Mouse (Mus musculus): ENCODE data around the gene Elf5. TPM values are rescaled to one million over a fixed set of nuclear protein-coding genes. Genes with fewer than 3 reads are reported as not detected.

Gene Elf5
- polyA plus RNA-seq, 1 experiment from 2014 or later = 2.0 TPM

DNA sequence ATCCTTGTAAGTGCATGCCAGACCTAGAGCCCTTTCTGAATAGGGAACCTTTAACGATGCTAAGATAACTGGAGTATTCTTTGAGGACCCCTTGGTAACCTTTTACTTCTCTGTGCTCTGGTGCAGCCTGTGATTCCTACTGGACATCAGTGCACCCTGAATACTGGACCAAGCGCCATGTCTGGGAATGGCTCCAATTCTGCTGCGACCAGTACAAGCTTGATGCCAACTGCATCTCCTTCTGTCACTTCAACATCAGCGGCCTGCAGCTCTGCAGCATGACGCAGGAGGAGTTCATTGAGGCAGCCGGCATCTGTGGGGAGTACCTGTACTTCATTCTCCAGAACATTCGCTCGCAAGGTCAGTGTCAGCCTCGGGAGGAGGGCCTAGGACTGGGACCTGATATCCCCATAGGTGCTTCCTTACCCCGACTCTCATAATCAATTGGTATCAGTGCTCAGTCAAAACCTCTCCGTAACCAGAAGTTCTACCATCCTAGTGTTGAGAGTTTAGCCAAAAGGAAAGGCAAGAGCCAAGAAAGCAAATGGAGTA lies 27.7 kb downstream of the Elf5 start:
- no peaks in the 10 kb centered on the region for H3K9me3 ChIP-seq
- H3K4me2 ChIP-seq = no peak overlapping the region
- no peaks in the 10 kb centered on the region for H3K27me3 ChIP-seq (replicated peaks)
- H3K4me1 ChIP-seq = 0 out of 2 replicates have a peak, but pooled peaks cover 3% of the 10 kb centered on the region
- H3K27ac ChIP-seq = no peak overlapping the region
- H3K4me3 ChIP-seq (replicated peaks) = no peak overlapping the region
- no peaks in the 10 kb centered on the region for H3K36me3 ChIP-seq
- ATAC-seq (ENCODE audit: insufficient read depth, low FRiP score, low read depth) = no peak
- 90% methylated on average over 11 of the region's 11 CpGs for WGBS
- no peak overlapping the region for H3K9ac ChIP-seq

DNA sequence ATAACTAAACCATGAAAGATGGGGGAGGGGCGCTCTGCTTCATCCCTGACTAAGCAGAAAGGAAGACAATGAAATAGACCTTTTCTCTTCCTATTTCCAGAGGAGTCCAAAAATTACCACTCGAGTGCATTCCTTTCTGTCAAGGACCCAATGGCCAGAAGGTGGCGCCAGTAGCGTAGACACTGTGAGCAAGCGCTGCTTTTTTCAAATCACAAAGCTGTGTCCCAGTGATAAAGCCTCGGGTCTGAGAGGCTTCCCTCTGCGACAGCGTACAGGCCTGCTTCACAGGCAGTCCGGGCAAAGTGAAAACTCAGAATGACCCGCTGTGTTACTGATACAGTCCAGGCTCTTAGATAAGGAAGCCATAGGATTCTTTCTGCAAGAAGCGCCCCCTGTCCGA lies 28.2 kb downstream of the Elf5 start:
- Histone ChIP-seq H3K9ac (no peak overlapping the region), H3K9me3 (no peaks in the 10 kb centered on the region)
- no peak for ATAC-seq (ENCODE audit: insufficient read depth, low FRiP score, low read depth)

DNA sequence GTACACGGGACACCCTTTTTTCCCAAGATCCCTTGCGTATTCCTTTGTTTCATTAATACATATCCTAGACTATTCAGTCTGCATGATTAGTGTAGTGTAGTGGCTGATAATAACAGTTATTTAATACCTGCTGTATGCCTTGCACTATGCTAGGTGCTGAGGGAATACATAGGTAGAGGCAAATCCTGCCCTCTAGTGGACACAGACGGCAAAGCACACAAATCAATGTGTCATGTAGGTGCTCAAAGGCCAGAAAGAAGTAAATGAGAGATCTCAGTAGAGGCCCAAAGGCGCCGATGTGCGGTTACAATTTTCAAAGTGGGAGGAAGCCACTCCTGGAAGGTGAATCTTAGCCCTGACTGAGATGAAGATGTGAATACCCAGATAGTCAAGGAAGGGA lies 34.3 kb downstream of the Elf5 start:
- Histone ChIP-seq H3K9ac (no peak overlapping the region), H3K4me2 (no peak overlapping the region), H3K27me3 (replicated peaks) (no peaks in the 10 kb centered on the region), H3K9me3 (no peaks in the 10 kb centered on the region), H3K27ac (no peak overlapping the region), H3K4me3 (replicated peaks) (no peak overlapping the region), H3K4me1 (no peaks in the 10 kb centered on the region), H3K36me3 (no peaks in the 10 kb centered on the region)
- ATAC-seq (ENCODE audit: insufficient read depth, low FRiP score, low read depth) = no peak
- WGBS = 63% methylated on average over 6 of the region's 6 CpGs

More for the DNA sequence above, 28.2 kb downstream of the Elf5 start:
- Histone ChIP-seq H3K27me3 (replicated peaks) (no peaks in the 10 kb centered on the region), H3K27ac (no peak overlapping the region), H3K4me1 (0 out of 2 replicates have a peak, but pooled peaks cover 3% of the 10 kb centered on the region), H3K4me2 (peak overlapping the region; percentile 47), H3K4me3 (replicated peaks) (no peak overlapping the region; the same call in 1 of the 2 replicates), H3K36me3 (no peaks in the 10 kb centered on the region)
- WGBS = 4% methylated on average over 12 of the region's 12 CpGs

DNA sequence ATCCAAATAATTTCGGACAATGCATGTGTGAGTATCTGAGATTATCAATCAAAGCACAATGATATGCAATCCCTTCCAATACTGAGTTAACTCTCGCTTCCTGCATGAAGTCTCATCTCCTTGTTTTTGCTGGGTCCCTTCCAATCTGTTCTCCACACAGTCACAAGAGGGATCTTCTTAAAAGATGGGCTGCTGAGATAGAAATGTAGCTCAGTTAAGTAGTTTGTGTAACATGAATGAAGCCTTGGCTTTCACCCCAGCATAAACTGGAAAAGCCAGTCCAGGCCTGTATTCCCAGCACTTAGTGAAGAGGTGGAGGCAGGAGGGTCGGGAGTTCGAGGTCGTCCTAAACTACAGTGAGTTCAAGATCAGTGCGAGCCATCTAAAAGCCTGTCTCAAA lies 34.8 kb downstream of the Elf5 start:
- ATAC-seq (ENCODE audit: insufficient read depth, low FRiP score, low read depth) = no peak
- Histone ChIP-seq H3K4me2 (no peak overlapping the region), H3K27ac (no peak overlapping the region), H3K4me3 (replicated peaks) (no peak overlapping the region), H3K27me3 (replicated peaks) (no peaks in the 10 kb centered on the region), H3K9ac (no peak overlapping the region), H3K36me3 (no peaks in the 10 kb centered on the region), H3K4me1 (no peaks in the 10 kb centered on the region), H3K9me3 (no peaks in the 10 kb centered on the region)
- 85% methylated on average over 6 of the region's 6 CpGs for WGBS

DNA sequence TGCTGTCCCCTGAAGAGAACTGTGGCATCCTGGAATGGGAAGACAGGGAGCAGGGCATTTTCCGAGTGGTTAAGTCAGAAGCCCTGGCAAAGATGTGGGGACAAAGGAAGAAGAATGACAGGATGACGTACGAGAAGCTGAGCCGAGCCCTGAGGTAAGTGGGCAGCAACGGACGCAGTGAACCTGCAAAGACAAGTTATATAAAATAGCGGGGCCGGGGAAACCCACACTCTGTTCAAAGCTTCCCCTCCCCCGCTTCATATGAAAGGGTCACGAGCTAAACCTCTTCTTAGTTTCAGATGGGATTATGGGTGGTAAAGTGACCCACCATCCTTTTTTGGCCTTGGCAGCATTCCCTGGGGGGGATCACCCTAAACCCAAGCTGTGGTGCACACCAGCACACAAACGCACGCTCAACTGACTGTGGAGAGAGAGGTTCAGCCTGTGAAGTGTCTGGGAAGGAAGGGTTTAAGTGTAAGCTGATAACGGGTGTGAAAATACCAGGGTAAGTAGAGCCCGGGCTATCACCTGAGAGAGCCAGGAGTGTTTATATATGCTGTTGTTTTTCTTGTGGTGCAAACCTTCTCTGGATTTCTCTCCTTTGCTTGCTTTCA lies 37.6 kb downstream of the Elf5 start:
- WGBS = 34% methylated on average over 14 of the region's 14 CpGs
- Histone ChIP-seq H3K4me1 (no peaks in the 10 kb centered on the region), H3K27ac (no peak overlapping the region), H3K9me3 (no peaks in the 10 kb centered on the region), H3K4me2 (no peak overlapping the region), H3K36me3 (peaks cover 19% of the 10 kb centered on the region), H3K4me3 (replicated peaks) (no peak overlapping the region), H3K27me3 (replicated peaks) (no peaks in the 10 kb centered on the region), H3K9ac (no peak overlapping the region)
- ATAC-seq (ENCODE audit: insufficient read depth, low FRiP score, low read depth) = no peak

DNA sequence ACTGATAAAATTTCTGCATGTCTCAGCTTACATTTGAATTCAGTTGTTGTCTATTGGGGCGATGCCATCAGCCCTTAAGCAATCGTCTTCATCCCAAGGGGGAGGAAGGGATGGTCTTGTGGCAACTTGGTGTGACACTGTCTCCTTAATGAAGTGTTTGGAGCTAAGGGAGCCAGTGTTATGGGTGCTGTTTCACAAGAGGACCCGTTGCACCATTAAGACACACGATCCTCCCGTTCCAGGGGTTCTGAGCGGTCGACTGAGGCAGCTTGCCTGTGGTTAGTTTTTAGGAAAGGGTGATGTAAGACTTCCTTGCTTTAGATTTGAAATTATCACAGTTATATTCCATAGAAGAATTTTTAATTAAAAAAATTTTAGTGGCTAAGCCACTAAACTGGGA lies 38.3 kb downstream of the Elf5 start:
- H3K9ac ChIP-seq = no peak overlapping the region
- H3K9me3 ChIP-seq = no peaks in the 10 kb centered on the region
- H3K4me2 ChIP-seq = no peak overlapping the region
- 76% methylated on average over 7 of the region's 7 CpGs for WGBS
- no peak overlapping the region for H3K4me3 ChIP-seq (replicated peaks)
- peaks cover 24% of the 10 kb centered on the region for H3K36me3 ChIP-seq
- ATAC-seq (ENCODE audit: insufficient read depth, low FRiP score, low read depth) = no peak
- no peaks in the 10 kb centered on the region for H3K27me3 ChIP-seq (replicated peaks)
- no peak overlapping the region for H3K27ac ChIP-seq
- H3K4me1 ChIP-seq = no peaks in the 10 kb centered on the region

DNA sequence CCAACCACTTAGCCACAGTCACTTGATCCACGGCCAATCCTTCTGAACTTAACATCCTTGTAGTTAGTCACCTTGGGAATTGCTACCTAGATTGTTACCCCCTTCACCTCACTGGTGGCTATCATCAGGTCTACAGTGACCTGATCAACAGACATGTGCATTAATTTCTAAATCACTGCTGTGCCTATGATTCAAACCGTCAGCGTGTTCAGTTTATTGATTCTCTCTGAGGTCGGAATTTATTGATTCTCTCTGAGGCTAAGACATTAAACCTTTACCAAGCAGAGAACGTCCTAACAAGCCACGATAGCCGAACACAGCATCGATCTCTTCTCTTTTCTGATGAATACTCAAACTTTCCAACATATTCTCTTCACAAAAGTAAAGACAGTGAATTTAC lies 38.8 kb downstream of the Elf5 start:
- WGBS = 71% methylated on average over 8 of the region's 8 CpGs
- no peaks in the 10 kb centered on the region for H3K9me3 ChIP-seq
- no peak for ATAC-seq (ENCODE audit: insufficient read depth, low FRiP score, low read depth)
- H3K4me2 ChIP-seq = no peak overlapping the region
- H3K4me3 ChIP-seq (replicated peaks) = no peak overlapping the region
- H3K36me3 ChIP-seq = peaks cover 29% of the 10 kb centered on the region
- H3K27me3 ChIP-seq (replicated peaks) = no peaks in the 10 kb centered on the region
- no peaks in the 10 kb centered on the region for H3K4me1 ChIP-seq
- no peak overlapping the region for H3K9ac ChIP-seq
- H3K27ac ChIP-seq = no peak overlapping the region

DNA sequence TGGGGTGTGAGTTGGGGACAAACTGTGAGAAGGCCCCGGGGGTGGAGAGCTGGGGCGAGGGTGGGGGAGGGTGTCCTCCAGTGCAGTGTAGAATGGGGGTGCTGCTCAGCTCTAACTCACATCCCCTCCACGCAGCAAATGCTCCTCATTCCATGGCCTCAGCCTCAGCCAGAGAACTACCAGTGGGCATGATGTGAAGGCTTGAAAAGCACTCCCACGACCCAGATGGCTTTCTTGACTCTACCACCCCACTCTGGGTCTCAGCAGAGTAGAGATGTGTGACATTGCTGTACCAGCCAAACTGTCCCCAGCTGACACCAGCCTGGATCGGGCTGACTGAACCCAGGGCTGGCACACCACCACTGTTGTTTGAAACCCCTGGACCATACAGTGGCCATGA lies 41.1 kb downstream of the Elf5 start:
- no peak overlapping the region for H3K4me3 ChIP-seq (replicated peaks)
- H3K9me3 ChIP-seq = no peaks in the 10 kb centered on the region
- no peak overlapping the region for H3K9ac ChIP-seq
- no peak for ATAC-seq (ENCODE audit: insufficient read depth, low FRiP score, low read depth)
- H3K4me1 ChIP-seq = no peaks in the 10 kb centered on the region
- H3K36me3 ChIP-seq = peaks cover 40% of the 10 kb centered on the region
- H3K4me2 ChIP-seq = no peak overlapping the region
- 86% methylated on average over 5 of the region's 5 CpGs for WGBS
- no peaks in the 10 kb centered on the region for H3K27me3 ChIP-seq (replicated peaks)
- H3K27ac ChIP-seq = no peak overlapping the region

DNA sequence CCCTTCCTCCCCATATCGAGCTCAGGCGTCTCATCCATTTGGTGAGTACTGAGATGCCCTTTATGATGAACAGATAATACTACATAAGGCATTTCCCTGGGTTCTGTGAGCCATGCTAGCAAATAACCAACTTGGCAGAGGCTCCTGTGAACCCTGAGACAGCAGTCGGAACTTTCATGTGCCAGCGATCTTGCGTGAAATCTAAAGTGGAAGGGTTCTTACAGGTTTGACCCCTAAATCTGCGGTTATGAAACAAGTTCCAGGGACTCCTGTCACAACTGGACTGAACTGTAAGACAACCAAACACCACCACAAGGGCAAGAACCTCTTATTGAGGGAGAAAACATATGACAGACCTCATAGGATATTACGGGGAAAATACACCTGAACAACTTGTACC lies 44.3 kb downstream of the Elf5 start:
- no peaks in the 10 kb centered on the region for H3K9me3 ChIP-seq
- no peaks in the 10 kb centered on the region for H3K27me3 ChIP-seq (replicated peaks)
- WGBS = 97% methylated on average over 7 of the region's 7 CpGs
- no peak overlapping the region for H3K9ac ChIP-seq
- H3K36me3 ChIP-seq = peaks cover 58% of the 10 kb centered on the region
- no peak overlapping the region for H3K27ac ChIP-seq
- no peak for ATAC-seq (ENCODE audit: insufficient read depth, low FRiP score, low read depth)
- no peaks in the 10 kb centered on the region for H3K4me1 ChIP-seq
- H3K4me2 ChIP-seq = no peak overlapping the region
- no peak overlapping the region for H3K4me3 ChIP-seq (replicated peaks)

DNA sequence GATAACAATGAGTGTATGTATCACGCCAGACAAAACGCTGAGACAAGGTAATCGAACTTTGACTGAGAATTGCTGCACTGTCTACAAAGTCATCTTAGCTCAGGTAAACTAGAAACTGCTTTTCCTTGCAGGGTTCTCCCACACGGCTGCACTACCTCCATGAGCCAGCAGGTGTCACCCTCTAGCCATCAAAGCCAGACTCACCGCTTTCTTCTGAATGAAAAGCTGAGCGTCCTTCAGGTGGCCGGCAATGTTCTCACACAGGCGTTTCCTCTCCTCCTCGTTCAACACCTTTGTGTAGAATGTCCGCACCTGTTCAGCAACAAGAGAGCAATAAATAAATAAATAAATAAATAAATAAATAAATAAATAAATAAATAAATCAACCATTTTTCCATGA lies 45.2 kb downstream of the Elf5 start:
- Histone ChIP-seq H3K9me3 (no peaks in the 10 kb centered on the region), H3K4me2 (no peak overlapping the region), H3K4me1 (peaks cover 4% of the 10 kb centered on the region), H3K4me3 (replicated peaks) (no peak overlapping the region), H3K9ac (no peak overlapping the region), H3K36me3 (peaks cover 57% of the 10 kb centered on the region), H3K27me3 (replicated peaks) (no peaks in the 10 kb centered on the region), H3K27ac (no peak overlapping the region)
- ATAC-seq (ENCODE audit: insufficient read depth, low FRiP score, low read depth) = no peak
- WGBS = 15% methylated on average over 10 of the region's 10 CpGs

DNA sequence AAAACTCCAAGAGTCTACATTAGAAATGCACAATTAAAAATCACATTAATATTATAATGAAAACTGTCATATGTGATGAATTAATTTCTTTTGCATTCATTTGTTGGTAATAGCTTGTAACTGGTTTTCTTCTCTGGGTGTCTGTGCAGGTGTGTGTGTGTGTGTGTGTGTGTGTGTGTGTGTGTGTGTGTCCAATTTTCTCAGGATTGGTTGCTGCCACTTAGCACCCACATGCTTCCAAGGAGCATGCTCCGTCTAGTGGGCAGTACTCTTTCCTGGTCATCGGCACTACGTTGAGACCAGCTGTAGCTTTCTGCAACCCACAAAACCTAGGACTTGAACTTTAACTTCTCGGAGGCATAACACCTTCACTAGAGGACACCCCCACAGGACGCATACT lies 45.6 kb downstream of the Elf5 start:
- no peaks in the 10 kb centered on the region for H3K9me3 ChIP-seq
- no peak for ATAC-seq (ENCODE audit: insufficient read depth, low FRiP score, low read depth)
- H3K27ac ChIP-seq = no peak overlapping the region
- no peak overlapping the region for H3K4me3 ChIP-seq (replicated peaks)
- H3K4me1 ChIP-seq = peaks cover 4% of the 10 kb centered on the region
- 82% methylated on average over 5 of the region's 5 CpGs for WGBS
- H3K4me2 ChIP-seq = no peak overlapping the region
- H3K27me3 ChIP-seq (replicated peaks) = no peaks in the 10 kb centered on the region
- peaks cover 56% of the 10 kb centered on the region for H3K36me3 ChIP-seq
- no peak overlapping the region for H3K9ac ChIP-seq

DNA sequence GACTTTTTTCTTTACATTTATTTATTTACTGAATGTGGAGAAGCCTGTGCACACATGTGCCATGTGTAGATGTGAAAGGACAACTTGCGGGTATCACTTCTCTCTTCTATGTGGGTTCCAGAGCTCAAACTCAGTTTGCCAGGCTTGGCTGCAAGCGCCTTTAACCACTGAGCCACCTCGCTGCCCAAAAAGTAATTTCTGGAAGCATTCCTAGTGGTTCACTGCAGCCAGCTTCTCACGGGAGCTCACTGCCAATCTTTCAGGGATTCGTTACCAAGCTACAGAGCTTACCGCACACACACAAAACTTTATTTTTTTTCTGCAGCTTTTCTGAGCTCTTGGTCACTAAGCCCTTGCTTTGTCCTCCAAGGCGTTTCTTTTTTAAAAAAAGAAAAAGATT lies 46.1 kb downstream of the Elf5 start:
- H3K36me3 ChIP-seq = peaks cover 55% of the 10 kb centered on the region
- no peak overlapping the region for H3K4me3 ChIP-seq (replicated peaks)
- H3K27me3 ChIP-seq (replicated peaks) = no peaks in the 10 kb centered on the region
- no peak overlapping the region for H3K9ac ChIP-seq
- peaks cover 4% of the 10 kb centered on the region for H3K4me1 ChIP-seq
- no peak for ATAC-seq (ENCODE audit: insufficient read depth, low FRiP score, low read depth)
- 90% methylated on average over 7 of the region's 7 CpGs for WGBS
- no peaks in the 10 kb centered on the region for H3K9me3 ChIP-seq
- no peak overlapping the region for H3K4me2 ChIP-seq
- H3K27ac ChIP-seq = no peak overlapping the region

DNA sequence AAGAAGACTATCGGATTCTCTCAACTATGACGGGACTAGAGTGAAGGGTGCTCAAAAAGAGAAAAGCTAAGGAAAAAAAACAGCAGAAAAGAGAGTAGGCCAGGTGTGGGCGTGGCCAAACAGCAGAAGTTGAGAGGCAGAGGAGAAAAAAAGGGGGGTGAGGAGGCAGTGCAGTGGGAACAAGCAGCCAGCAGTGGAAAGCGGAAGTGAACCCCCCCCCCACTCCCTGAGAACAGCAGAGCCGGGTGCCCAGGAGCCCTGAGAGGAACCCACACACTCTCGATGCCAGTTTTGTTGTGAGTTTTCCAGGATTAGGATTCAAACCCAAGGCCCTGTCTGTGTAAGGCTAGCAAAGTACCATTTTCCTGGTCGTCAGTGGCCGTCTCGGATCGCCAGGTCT lies 47.6 kb downstream of the Elf5 start:
- 86% methylated on average over 10 of the region's 10 CpGs for WGBS
- Histone ChIP-seq H3K9ac (no peak overlapping the region), H3K27ac (no peak overlapping the region), H3K36me3 (peaks cover 47% of the 10 kb centered on the region), H3K9me3 (no peaks in the 10 kb centered on the region), H3K4me1 (peaks cover 4% of the 10 kb centered on the region), H3K4me2 (no peak overlapping the region), H3K27me3 (replicated peaks) (no peaks in the 10 kb centered on the region), H3K4me3 (replicated peaks) (no peak overlapping the region)
- no peak for ATAC-seq (ENCODE audit: insufficient read depth, low FRiP score, low read depth)

Measured in stomach, embryonic 15.5 days (tissue).